Mouse (Mus musculus): ENCODE measurements around the gene Nfam1.

- no peak for TF ChIP-seq GATA1 (IDR thresholded peaks at IDR 0.05; ENCODE audit: low read length)
- no peak for TF ChIP-seq TAL1 (IDR thresholded peaks at IDR 0.05; ENCODE audit: low read length)
Observed at GRCm38 (mm10) chr15:82959151-82959550, 74.0 kb downstream of the Nfam1 start.

Measured in erythroblast, embryonic 14.5 days (primary cell).